Mouse (Mus musculus) heart, postnatal 0 days (tissue): Measurements from ENCODE around the gene Popdc3.

ENCODE experiments used
- CTCF ChIP-seq: IDR thresholded peaks from 2 replicates; pipeline ENCODE4 v1.5.1; 2016; ENCODE audit warnings: antibody characterized with exemption, control low read depth, low read depth
- EP300 ChIP-seq: IDR thresholded peaks from 2 replicates; pipeline ENCODE4 v1.6.1; 2016; ENCODE audit warnings: antibody characterized with exemption, low read depth

- TF ChIP-seq CTCF (no peak), EP300 (no peak)
Observed at GRCm38 (mm10) chr10:45146821-45147220, 31.1 kb upstream of the Popdc3 start.
